Mouse (Mus musculus) right cerebral cortex, postnatal 36 days (tissue): Measurements from ENCODE around the gene Bdnf.

Experiments used
- DNase-seq, 2 experiments: peaks; one replicate each; pipeline ENCODE4 v3.0.0; 2022; ENCODE audit warnings: low spot score in 2 of 2, mixed read lengths in 1 of 2

Bdnf gene

DNA sequence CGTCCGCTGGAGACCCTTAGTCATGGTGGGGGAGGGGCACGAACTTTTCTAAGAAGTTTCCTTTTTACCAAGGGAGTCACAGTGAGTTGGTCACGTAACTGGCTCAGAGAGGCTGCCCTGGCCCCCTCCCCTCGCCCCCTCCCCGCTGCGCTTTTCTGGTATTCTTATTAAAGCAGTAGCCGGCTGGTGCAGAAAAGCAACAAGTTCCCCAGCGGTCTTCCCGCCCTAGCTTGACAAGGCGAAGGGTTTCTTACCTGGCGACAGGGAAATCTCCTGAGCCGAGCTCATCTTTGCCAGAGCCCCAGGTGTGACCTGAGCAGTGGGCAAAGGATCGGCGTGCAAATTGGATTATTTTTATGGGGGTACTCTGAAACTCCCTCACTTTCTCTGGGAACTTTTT lies at the start of gene Bdnf:
Gene Bdnf (plus strand): TSS at position 169 of the 400 bp plus-strand sequence.
- DNase-seq, result no peak

DNA sequence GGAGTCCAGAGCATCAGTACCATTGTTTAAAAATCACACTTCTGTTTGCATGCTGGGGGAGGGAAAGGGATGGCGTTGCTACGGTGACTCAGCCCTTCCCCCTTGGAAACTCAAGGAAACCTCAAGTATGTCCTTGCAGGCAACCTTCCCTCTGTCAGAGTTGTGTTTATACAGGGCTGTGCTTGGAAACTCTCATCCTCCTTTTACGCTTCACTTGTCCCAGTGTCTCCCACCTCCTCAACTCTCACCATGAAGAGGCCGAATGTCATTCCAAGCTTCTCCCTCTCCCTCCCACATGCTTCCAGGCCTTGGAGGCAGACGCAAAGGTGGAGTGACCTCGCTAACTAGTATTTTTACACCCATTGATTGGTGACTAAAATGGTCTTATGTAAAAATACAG lies 47.6 kb upstream of the Bdnf start:
- DNase-seq, result no peak

DNA sequence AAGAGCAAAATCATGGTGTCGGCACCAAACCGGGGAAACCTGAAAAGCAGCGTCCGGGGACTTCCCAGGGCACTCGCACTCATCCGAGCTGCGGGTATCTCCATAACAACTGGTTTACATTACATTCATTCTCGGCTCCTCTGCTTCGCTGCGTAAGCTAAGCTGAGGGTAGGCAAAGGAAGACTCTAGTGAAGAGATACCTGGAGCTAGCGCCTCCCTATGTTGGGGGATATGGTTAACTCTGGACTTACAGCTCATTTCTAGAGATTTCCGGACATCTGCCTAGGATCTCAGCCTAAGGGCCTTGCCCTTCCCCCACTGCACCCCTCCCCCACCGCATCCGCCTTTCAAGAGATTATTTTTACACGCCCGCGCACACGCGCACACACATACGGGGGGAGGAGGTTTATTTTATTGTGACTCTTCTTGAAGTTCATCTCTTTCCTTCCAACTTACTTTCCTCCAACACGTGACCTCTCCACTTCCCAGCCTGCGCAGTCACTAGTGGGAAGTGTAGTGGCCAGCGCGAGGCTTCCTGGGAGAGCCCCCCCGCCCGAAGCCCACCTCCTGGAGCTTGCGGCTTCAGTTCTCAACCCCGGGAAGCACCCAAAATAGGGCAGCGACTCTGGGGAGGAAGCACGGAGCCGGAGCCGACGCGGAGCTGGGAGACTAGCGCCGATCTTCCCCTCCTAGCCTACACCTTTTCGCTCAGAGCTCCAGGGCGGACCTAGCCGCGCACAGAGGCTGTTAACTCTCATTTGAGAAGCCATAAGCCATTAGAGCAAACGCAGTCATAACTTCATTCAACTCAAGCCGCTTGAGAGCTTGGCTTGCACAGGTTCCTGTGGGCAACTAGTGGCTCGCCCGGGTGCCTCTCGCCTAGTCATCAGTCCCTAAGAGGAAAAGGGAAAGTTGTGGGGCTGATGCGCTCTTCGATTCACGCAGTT lies 718 bp upstream of the Bdnf start:
- DNase-seq, result peak in 1 of 2 experiments; percentile 8

DNA sequence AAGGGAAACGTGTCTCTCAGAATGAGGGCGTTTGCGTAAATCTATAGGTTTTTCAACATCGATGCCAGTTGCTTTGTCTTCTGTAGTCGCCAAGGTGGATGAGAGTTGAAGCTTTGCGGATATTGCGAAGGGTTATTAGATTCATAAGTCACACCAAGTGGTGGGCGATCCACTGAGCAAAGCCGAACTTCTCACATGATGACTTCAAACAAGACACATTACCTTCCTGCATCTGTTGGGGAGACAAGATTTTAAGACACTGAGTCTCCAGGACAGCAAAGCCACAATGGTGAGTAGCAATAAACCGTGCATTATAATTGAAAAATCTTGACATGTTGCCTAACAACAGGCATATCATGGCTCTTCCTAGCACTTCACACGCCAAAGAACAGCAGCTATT lies 551 bp downstream of the Bdnf start:
- no peak for DNase-seq

DNA sequence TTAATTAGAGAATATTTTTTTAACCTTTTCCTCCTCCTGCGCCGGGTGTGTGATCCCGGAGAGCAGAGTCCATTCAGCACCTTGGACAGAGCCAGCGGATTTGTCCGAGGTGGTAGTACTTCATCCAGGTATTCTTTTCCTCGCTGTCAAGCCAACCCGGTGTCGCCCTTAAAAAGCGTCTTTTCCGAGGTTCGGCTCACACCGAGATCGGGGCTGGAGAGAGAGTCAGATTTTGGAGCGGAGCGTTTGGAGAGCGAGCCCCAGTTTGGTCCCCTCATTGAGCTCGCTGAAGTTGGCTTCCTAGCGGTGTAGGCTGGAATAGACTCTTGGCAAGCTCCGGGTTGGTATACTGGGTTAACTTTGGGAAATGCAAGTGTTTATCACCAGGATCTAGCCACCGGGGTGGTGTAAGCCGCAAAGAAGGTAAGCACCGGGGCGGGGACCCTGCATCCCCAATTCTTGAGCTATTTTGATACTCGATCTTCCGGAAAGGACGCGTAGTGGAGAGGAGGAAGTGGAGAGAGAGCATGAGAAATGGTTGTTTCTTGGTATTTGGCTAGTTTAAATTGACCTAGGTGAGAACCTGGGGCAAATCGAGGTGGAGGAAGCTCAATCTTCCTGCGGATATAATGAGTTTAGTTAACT lies 1.6 kb downstream of the Bdnf start:
- no peak for DNase-seq

- DNase-seq, result no peak
Measured at GRCm38 (mm10) chr2:109676618-109676974, 2.1 kb downstream of the Bdnf start.

- peak; percentile 39 to 47 for DNase-seq
Measured at GRCm38 (mm10) chr2:109677221-109678089, 3.0 kb downstream of the Bdnf start.

GRCm38 (mm10) chr2:109678090-109678409 lies 3.5 kb downstream of the Bdnf start:
- DNase-seq, result peak; percentile 87 to 91

- DNase-seq, result no peak
Measured at GRCm38 (mm10) chr2:109678454-109678853, 4.0 kb downstream of the Bdnf start.

- no peak for DNase-seq
Measured at GRCm38 (mm10) chr2:109679446-109679845, 4.9 kb downstream of the Bdnf start.

- no peak for DNase-seq
Measured at GRCm38 (mm10) chr2:109681071-109681470, 6.6 kb downstream of the Bdnf start.

DNA sequence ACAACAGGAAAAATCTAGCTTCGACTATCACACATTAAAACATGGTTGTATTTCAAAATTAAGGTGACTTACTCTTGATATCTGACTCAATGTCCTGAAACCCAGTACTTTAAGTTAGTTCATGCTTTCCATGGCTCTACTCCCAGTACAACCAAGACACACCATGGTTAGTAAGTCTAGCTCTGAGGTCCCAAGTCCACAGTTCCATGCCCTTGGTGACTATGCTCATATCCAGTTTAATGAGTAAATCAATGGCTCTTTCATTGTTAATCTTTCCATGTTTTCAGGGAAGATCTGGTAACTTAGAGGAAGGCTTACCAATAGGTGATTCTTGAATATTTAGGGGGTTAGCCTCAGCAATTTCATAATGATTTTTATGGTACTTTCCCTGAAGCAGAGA lies 14.2 kb downstream of the Bdnf start:
- DNase-seq, result no peak

DNA sequence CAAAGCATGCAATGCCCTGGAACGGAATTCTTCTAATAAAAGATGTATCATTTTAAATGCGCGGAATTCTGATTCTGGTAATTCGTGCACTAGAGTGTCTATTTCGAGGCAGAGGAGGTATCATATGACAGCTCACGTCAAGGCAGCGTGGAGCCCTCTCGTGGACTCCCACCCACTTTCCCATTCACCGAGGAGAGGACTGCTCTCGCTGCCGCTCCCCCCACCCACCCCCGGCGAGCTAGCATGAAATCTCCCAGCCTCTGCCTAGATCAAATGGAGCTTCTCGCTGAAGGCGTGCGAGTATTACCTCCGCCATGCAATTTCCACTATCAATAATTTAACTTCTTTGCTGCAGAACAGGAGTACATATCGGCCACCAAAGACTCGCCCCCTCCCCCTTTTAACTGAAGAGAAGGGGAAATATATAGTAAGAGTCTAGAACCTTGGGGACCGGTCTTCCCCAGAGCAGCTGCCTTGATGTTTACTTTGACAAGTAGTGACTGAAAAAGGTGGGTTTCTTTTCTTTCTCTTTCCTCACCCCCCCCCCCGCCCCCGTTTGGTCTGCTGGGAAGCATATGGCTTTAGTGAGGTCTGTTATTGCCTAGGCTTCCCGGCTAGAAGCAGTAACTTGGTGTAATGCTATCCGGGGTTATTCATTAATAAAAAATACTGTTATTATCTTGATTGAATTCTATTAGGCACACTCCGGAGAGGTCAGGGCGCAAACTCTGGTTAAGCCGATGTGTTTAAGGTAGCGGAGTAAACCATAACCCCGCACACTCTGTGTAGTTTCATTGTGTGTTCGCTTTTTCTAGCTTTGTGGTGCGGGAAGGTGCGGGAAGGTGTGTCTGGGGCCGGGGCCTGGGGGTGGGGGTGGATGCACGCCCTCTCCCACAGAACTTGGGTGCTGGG lies 18.0 kb downstream of the Bdnf start:
- peak in 1 of 2 experiments; percentile 62 for DNase-seq

DNA sequence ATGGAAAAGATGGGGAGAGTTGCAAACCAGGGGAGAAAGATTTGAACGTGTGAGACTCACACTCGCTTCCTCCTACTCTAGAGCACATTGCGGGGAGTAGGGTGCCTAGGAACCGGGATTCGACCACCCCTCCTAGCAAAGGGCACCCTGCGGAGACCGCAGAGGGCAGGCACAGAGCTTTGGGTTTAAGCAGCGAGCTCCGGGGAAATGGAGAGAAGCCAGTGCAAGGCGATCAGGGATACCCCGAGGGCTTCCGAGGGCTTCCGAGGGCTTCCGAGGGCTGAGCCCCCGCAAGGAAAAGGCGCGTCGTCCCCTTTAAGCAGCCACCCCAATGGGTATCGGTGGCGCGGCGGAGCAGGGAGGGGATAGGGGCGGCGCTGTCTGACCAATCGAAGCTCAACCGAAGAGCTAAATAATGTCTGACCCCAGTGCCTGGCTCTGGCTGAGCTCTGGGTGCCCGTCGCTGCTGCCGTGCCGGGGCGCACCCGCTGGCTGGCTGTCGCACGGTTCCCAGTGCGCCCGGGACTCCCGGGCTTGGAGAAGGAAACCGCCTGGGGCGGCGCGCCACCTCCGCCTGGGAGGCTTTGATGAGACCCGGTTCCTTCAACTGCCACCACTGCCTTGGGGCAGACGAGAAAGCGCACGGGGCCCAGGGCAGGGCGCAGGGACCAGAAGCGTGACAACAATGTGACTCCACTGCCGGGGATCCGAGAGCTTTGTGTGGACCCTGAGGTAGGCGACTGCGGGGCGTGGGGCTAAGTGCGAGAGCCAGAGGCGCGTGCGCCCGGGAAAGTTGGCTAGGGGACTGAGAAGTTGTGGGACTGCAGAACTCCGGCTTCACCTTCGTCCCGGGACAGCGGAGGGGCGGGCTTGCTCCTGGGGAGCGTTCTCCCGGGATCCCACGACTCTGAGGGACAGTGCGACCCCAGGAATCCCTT lies 18.9 kb downstream of the Bdnf start:
- peak in 1 of 2 experiments; percentile 29 for DNase-seq

DNA sequence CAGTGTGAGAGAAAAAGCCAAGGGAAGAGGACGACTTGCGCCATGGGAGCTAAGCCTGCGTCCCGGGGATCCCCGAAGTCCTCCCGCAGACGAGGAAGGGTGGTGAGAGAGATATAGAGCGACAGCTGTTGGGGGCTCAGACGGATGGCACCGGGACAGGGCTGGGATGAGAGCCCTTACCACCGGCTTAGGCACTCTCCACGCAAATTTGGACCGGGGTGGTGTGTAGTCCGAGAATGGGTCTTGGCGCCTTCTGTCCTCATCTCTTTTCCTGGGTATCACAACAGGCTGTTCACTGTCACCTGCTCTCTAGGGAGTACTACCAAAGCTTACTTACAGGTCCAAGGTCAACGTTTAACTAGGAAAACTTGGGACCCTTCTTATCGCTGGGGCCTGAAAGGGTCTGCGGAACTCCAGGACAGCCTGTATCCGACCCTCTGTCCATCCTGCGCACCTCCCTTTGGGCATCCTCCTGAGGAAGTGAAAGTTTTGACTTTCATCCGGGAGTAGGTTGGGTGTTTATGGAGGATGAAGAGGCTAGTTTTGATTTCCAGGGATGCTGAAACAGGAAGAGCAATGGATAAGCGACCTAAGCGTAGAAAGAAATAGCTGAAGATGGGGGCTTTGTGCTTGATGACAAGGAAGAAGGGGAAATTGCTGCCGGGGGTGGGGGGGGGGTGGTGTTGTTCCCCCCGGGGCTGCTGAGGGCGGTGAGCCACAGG lies 19.8 kb downstream of the Bdnf start:
- no peak for DNase-seq

GRCm38 (mm10) chr2:109694838-109695225 lies 20.3 kb downstream of the Bdnf start:
- DNase-seq, result peak in 1 of 2 experiments; percentile 64

DNA sequence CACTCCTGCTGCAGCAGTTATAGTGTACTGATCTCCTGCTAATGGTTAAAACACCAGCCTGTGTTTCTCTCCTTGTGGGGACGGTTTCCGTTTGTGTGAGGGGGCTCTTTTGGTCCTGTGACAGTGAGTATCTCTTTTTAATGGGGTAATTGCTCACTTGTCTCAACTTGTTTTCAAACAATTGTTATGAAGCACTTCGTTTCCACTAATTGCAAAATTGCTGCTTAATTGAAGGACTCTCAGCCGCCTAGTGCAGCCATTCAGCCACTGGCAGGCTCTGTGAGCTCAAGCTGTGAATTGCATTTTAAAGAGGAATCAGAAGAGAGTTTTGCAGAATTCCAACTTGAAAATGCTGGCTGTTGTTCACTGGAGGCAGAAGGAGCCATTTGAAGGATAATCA lies 22.7 kb downstream of the Bdnf start:
- DNase-seq, result no peak

DNA sequence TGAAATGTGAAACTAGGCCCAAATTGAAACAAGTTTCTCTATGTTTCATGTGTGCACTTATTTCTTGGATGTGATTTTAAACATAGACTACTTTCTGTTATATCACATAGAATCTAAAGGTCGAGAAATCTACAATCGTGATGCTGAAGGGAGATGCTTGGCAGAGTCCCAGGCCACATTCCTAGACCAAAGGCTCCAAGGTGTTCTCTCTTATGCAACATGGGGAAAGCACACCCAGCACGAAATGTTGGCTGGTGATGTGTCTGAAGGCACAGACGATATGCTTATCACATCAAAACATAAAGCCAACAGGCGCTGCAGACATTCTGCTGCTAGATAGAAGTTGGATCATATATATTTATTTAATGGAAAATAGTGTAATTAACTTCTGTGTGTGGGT lies 25.8 kb downstream of the Bdnf start:
- no peak for DNase-seq

GRCm38 (mm10) chr2:109703588-109703987 lies 29.1 kb downstream of the Bdnf start:
- DNase-seq, result no peak
